Mouse (Mus musculus): ENCODE measurements at regions not wholly inside any gene's neighbourhood (a gene's known extent, or its start where the extent isn't known, plus 50 kb on each side); places are given as distances from the start of the nearest gene placed in this dataset.

DNA sequence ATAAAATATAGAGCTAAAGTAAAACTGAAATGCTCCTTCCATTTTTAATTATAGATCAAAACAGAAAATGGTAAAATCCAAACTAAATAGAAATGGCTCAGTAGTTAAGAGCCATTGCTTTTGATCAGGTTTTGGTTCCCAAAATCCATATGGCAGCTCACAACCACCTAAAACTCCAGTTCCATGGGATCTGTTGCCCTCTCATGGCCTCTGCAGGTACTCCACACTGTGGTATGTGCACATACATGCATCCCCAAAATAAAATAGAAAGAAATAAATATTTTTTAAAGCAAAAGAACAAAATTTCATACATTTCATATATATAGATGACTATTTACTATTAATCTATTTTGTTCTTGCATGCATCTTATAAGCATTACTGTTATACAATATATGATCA lies 1396.1 kb downstream of the Diaph2 start:
- no peak overlapping the region for H3K27ac ChIP-seq
- DNase-seq (ENCODE audit: low spot score in 2 of 2): no peak
- peak; percentile 27 for TF ChIP-seq CTCF (conservative IDR thresholded peaks at IDR 0.05)
- H3K4me3 ChIP-seq: no peak overlapping the region

DNA sequence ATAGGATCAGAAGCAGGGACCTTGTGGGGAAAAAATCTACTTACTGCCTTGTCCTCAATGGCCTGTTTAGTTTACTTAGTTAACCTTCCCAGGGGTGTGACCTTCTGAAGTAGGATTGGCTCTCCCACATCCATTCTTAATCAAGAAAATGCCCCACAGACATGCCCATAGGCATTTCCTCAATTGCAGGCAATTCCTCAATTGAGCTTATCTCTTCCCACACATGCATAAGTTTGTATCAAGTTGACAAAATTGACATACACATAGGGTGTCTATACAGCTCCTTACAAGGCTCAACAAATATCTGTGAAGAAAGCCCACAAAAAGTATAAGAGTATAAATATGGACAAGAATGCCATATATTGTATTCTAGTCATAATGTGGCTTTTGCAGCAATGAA lies 1401.4 kb downstream of the Diaph2 start:
- Histone ChIP-seq H3K4me3 (no peak overlapping the region), H3K27ac (no peak overlapping the region)
- no peak for DNase-seq (ENCODE audit: low spot score in 2 of 2)
- no peak for TF ChIP-seq CTCF (conservative IDR thresholded peaks at IDR 0.05)
